Mouse (Mus musculus): ENCODE results near the gene Gba.

- TF ChIP-seq POLR2A (IDR thresholded peaks at IDR 0.05; ENCODE audit: insufficient read depth, low read depth, low read length) (no peak), CTCF (IDR thresholded peaks at IDR 0.05; ENCODE audit: insufficient read depth, low read depth, low read length) (no peak)
Measured at GRCm38 (mm10) chr3:89203142-89203514, 400 bp downstream of the Gba start.
